ENCODE assay signal across 10 mouse cellular contexts in genomic region chr9:61558621-61559020, GRCm38 (mm10).
DNase-seq lines count a peak whose midpoint lies in the region; ATAC-seq and TF ChIP-seq lines count a peak whose summit lies in the region.
"Had no signal": no experiment of that assay in that cellular context is flagged by ENCODE, and none has a peak within 500 bp of the region (broad histone marks: within the 10 kb centered on the region; RNA-seq: fewer than 3 reads in every experiment).

No protein-coding gene starts in this region.

- H3K9me3 ChIP-seq in heart, postnatal 0 days (replicated peaks; ENCODE audit: control insufficient read depth, low read length): no peaks in the 10 kb centered on the region
- no peaks in the 10 kb centered on the region for H3K9me3 ChIP-seq in neural tube, embryonic 15.5 days (replicated peaks)
- H3K9me3 ChIP-seq in midbrain, embryonic 15.5 days: no peaks in the 10 kb centered on the region
- H3K9me3 ChIP-seq: liver, embryonic 13.5 days; neural tube, embryonic 12.5 days had no signal

- peaks cover 17% of the 10 kb centered on the region for H3K27me3 ChIP-seq in heart, postnatal 0 days (ENCODE audit: control insufficient read depth, insufficient read depth, low read length)
- H3K27me3 ChIP-seq in neural tube, embryonic 15.5 days (replicated peaks): no peaks in the 10 kb centered on the region; the same call in 1 of the 2 replicates
- no peaks in the 10 kb centered on the region for H3K27me3 ChIP-seq in midbrain, embryonic 15.5 days (replicated peaks)
- H3K27me3 ChIP-seq: neural tube, embryonic 12.5 days had no signal

- 77% methylated on average over 10 of the region's 10 CpGs for WGBS in heart, postnatal 0 days
- WGBS in neural tube, embryonic 15.5 days: 68% methylated on average over 10 of the region's 10 CpGs
- 69% methylated on average over 10 of the region's 10 CpGs for WGBS in midbrain, embryonic 15.5 days

- no peak overlapping the region for H3K27ac ChIP-seq in heart, postnatal 0 days (ENCODE audit: low read depth)
- no peak overlapping the region for H3K27ac ChIP-seq in neural tube, embryonic 15.5 days (replicated peaks)
- H3K27ac ChIP-seq in midbrain, embryonic 15.5 days: no peak overlapping the region
- H3K27ac ChIP-seq: liver, embryonic 13.5 days; neural tube, embryonic 12.5 days had no signal

- no peak overlapping the region for H3K4me2 ChIP-seq in heart, postnatal 0 days (ENCODE audit: low read depth, low read length)
- no peak overlapping the region for H3K4me2 ChIP-seq in neural tube, embryonic 15.5 days
- H3K4me2 ChIP-seq in midbrain, embryonic 15.5 days: no peak overlapping the region
- H3K4me2 ChIP-seq: liver, embryonic 13.5 days; neural tube, embryonic 12.5 days had no signal

- H3K36me3 ChIP-seq in heart, postnatal 0 days (replicated peaks; ENCODE audit: control insufficient read depth, insufficient read depth, low read length): no peaks in the 10 kb centered on the region
- no peaks in the 10 kb centered on the region for H3K36me3 ChIP-seq in neural tube, embryonic 15.5 days
- H3K36me3 ChIP-seq in midbrain, embryonic 15.5 days (replicated peaks): no peaks in the 10 kb centered on the region
- H3K36me3 ChIP-seq: liver, embryonic 13.5 days; neural tube, embryonic 12.5 days had no signal

- 0 out of 2 replicates have a peak, but pooled peaks have one; percentile 36 for ATAC-seq in heart, postnatal 0 days (ENCODE audit: insufficient read depth, low read depth)
- ATAC-seq in neural tube, embryonic 15.5 days (ENCODE audit: low FRiP score): peak; percentile 74
- no peak for ATAC-seq in midbrain, embryonic 15.5 days (replicated peaks)

- H3K4me3 ChIP-seq in heart, postnatal 0 days (ENCODE audit: low read depth, low read length): no peak overlapping the region
- H3K4me3 ChIP-seq in neural tube, embryonic 15.5 days (replicated peaks): no peak overlapping the region
- H3K4me3 ChIP-seq in midbrain, embryonic 15.5 days: no peak overlapping the region
- H3K4me3 ChIP-seq: liver, embryonic 13.5 days; neural tube, embryonic 12.5 days had no signal

- no peaks in the 10 kb centered on the region for H3K4me1 ChIP-seq in heart, postnatal 0 days (ENCODE audit: control insufficient read depth, insufficient read depth)
- H3K4me1 ChIP-seq in neural tube, embryonic 15.5 days: peaks cover 31% of the 10 kb centered on the region
- H3K4me1 ChIP-seq in midbrain, embryonic 15.5 days: peaks cover 26% of the 10 kb centered on the region
- H3K4me1 ChIP-seq: liver, embryonic 13.5 days had no signal

- H3K9ac ChIP-seq in heart, postnatal 0 days (replicated peaks; ENCODE audit: low read depth, low read length): no peak overlapping the region
- H3K9ac ChIP-seq in neural tube, embryonic 15.5 days (replicated peaks): no peak overlapping the region
- no peak overlapping the region for H3K9ac ChIP-seq in midbrain, embryonic 15.5 days
- H3K9ac ChIP-seq: liver, embryonic 13.5 days; neural tube, embryonic 12.5 days had no signal

- TF ChIP-seq EP300 in heart, postnatal 0 days (IDR thresholded peaks at IDR 0.05; ENCODE audit: low read depth): no peak

- peak; percentile 22 for DNase-seq in cerebellum, adult 11-12 months
- DNase-seq in cerebellum, adult 8-10 months: no peak
- DNase-seq in ovary, postnatal 14 days (ENCODE audit: low spot score): peak; percentile 13
- no peak for DNase-seq in ovary, adult 18-20 months (ENCODE audit: low spot score)
- DNase-seq in heart, postnatal 0 days (ENCODE audit: low spot score): no peak
- no peak for DNase-seq in right cerebral cortex, postnatal 4 days
- DNase-seq: liver, embryonic 13.5 days had no signal

- no peak for TF ChIP-seq CTCF in heart, postnatal 0 days (IDR thresholded peaks at IDR 0.05; ENCODE audit: low read depth)

Comparison
In these comparisons a context has a peak if more than half of its experiments do, and no peak if none do; other contexts are left out.
1. DNase-seq: peak in cerebellum, adult 11-12 months (single experiment) and ovary, postnatal 14 days (single experiment); none in cerebellum, adult 8-10 months (single experiment), ovary, adult 18-20 months (single experiment), heart, postnatal 0 days (single experiment) and right cerebral cortex, postnatal 4 days (single experiment).